Comparison of ENCODE assay signal across 23 mouse cellular contexts in the genomic region with DNA sequence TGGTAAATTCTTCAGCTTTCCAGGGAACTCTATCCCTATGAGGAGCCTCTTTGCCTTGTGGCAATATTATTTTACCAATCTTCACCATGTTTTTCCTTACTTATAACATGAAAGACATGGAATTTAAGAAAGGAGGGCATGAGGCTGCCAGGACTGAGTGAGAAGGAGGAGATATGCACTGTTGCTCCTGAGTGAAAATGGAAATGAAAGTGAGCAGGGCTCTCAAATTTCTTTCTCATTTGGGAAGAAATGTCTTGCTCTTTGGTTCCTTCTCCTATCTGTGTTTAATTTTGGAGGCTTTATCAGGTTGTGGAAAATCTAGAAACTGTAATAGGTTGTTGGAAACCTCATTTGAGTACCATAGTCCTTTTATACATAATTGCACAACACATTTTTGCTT. TPM values are rescaled to one million over a fixed set of nuclear protein-coding genes. Genes with fewer than 3 reads are reported as not detected.
"Had no signal": no experiment of that assay in that cellular context is flagged by ENCODE, and none has a peak within 500 bp of the region (broad histone marks: within the 10 kb centered on the region; RNA-seq: fewer than 3 reads in every experiment).

No protein-coding gene starts in this region.

- H3K36me3 ChIP-seq: liver, embryonic 13.5 days; liver, embryonic 15.5 days; lung, embryonic 15.5 days; midbrain, embryonic 10.5 days; midbrain, embryonic 12.5 days; neural tube, embryonic 13.5 days; neural tube, embryonic 15.5 days; stomach, embryonic 15.5 days had no signal

- H3K4me1 ChIP-seq: lung, embryonic 15.5 days; midbrain, embryonic 12.5 days; neural tube, embryonic 13.5 days; neural tube, embryonic 15.5 days; stomach, embryonic 15.5 days had no signal

- H3K9me3 ChIP-seq: liver, embryonic 13.5 days; liver, embryonic 15.5 days; lung, embryonic 15.5 days; midbrain, embryonic 10.5 days; midbrain, embryonic 12.5 days; neural tube, embryonic 13.5 days; neural tube, embryonic 15.5 days; stomach, embryonic 15.5 days had no signal

- H3K4me2 ChIP-seq: liver, embryonic 13.5 days; liver, embryonic 15.5 days; lung, embryonic 15.5 days; midbrain, embryonic 12.5 days; neural tube, embryonic 13.5 days; neural tube, embryonic 15.5 days; stomach, embryonic 15.5 days had no signal

- H3K27ac ChIP-seq: liver, embryonic 13.5 days; liver, embryonic 15.5 days; lung, embryonic 15.5 days; midbrain, embryonic 10.5 days; midbrain, embryonic 12.5 days; neural tube, embryonic 13.5 days; neural tube, embryonic 15.5 days; stomach, embryonic 15.5 days; stomach, postnatal 0 days had no signal

- H3K27me3 ChIP-seq: liver, embryonic 13.5 days; liver, embryonic 15.5 days; lung, embryonic 15.5 days; midbrain, embryonic 12.5 days; neural tube, embryonic 13.5 days; neural tube, embryonic 15.5 days; stomach, embryonic 15.5 days had no signal

- DNase-seq: liver, embryonic 13.5 days; liver, postnatal 0 days; lung, adult 2 months; lung, postnatal 14 days; lung, postnatal 36 days; midbrain, embryonic 14.5 days; right cerebral cortex, postnatal 25 days; right cerebral cortex, postnatal 4 days; spleen, adult 18-20 months; thymus, adult 18-20 months; thymus, postnatal 25 days; thymus, postnatal 4 days had no signal

- H3K9ac ChIP-seq: liver, embryonic 13.5 days; liver, embryonic 15.5 days; liver, postnatal 0 days; lung, embryonic 15.5 days; midbrain, embryonic 12.5 days; neural tube, embryonic 13.5 days; neural tube, embryonic 15.5 days; stomach, embryonic 15.5 days had no signal

- ATAC-seq: liver, postnatal 0 days; lung, postnatal 0 days; midbrain, embryonic 16.5 days had no signal

- H3K4me3 ChIP-seq: liver, embryonic 13.5 days; liver, embryonic 15.5 days; lung, embryonic 15.5 days; midbrain, embryonic 10.5 days; midbrain, embryonic 12.5 days; myocyte; neural tube, embryonic 13.5 days; neural tube, embryonic 15.5 days; stomach, embryonic 15.5 days had no signal

RNA-seq across cellular contexts. Expression of gene Ccr2, which starts 5.5 kb away (rescaled TPM):
- polyA plus RNA-seq: midbrain, embryonic 16.5 days; myocyte had no signal

RNA-seq across cellular contexts. Expression of gene Ccr5, which starts 14.1 kb away (rescaled TPM):
- polyA plus RNA-seq: myocyte had no signal
